Mouse (Mus musculus) heart, embryonic 16.5 days (tissue): ENCODE results near the gene Tmem198. TPM values are rescaled to one million over a fixed set of nuclear protein-coding genes. Genes with fewer than 3 reads are reported as not detected.

ENCODE experiments used
- ATAC-seq: fragments of 200-750 bp; cut with Nextera tagmentation; replicated peaks from 2 replicates; pipeline ENCODE4 v1.8.0; 2017; ENCODE audit warnings: moderate number of reproducible peaks; ENCODE audit not compliant: insufficient read depth, low FRiP score; ENCODE audit errors: extremely low read depth
- H3K27ac ChIP-seq: fragments of 300-500 bp; sonication (generic); 2 replicates; pipeline ENCODE4 v1.5.1; 2014; ENCODE audit warnings: mild to moderate bottlenecking, low read length, control low read depth, moderate library complexity
- H3K27me3 ChIP-seq: fragments of 300-500 bp; sonication (generic); 2 replicates; pipeline ENCODE4 v1.6.1; 2014; ENCODE audit warnings: low read length, mixed read lengths; ENCODE audit not compliant: control insufficient read depth, insufficient read depth
- H3K36me3 ChIP-seq: fragments of 300-500 bp; sonication (generic); 2 replicates; pipeline ENCODE4 v1.6.1; 2014; ENCODE audit not compliant: control insufficient read depth, insufficient read depth
- H3K4me1 ChIP-seq: fragments of 300-500 bp; sonication (generic); 2 replicates; pipeline ENCODE4 v1.6.1; 2014; ENCODE audit warnings: low read length, mixed read lengths; ENCODE audit not compliant: control insufficient read depth, insufficient read depth
- H3K4me2 ChIP-seq: fragments of 300-500 bp; sonication (generic); 2 replicates; pipeline ENCODE4 v1.6.1; 2014; ENCODE audit warnings: low read depth, mild to moderate bottlenecking, control low read depth, low read length
- H3K4me3 ChIP-seq: fragments of 300-500 bp; sonication (generic); 2 replicates; pipeline ENCODE4 v1.5.1; 2014; ENCODE audit warnings: mild to moderate bottlenecking, control low read depth, low read length
- H3K9ac ChIP-seq: fragments of 300-500 bp; sonication (generic); 2 replicates; pipeline ENCODE4 v1.6.1; 2014; ENCODE audit warnings: low read length, control low read depth
- H3K9me3 ChIP-seq: fragments of 300-500 bp; sonication (generic); replicated peaks from 2 replicates; pipeline ENCODE4 v1.6.1; 2016; ENCODE audit warnings: low read length; ENCODE audit not compliant: control insufficient read depth
- WGBS: fragments of 180-500 bp; shearing (Covaris S2); extraction: QIAGEN DNeasy Blood & Tissue Kit; methylation state at CpG from one replicate; pipeline ENCODE4 v1.1.7; 2014; 5-methylcytosine and 5-hydroxymethylcytosine counted together
- polyA plus RNA-seq: library from polyadenylated mRNA; unstranded; fragments of >200 nt; fragmentation: Nextera tagmentation; extraction: Ambion mirVana; gene quantifications from 2 replicates; pipeline ENCODE4 v1.2.1, GENCODE M21; 2015

Tmem198 gene
- polyA plus RNA-seq, 1 experiment from 2014 or later: 0.60 TPM

- no peaks in the 10 kb centered on the region for H3K9me3 ChIP-seq
- peak within 1 kb of the TSS; percentile 38 for H3K4me3 ChIP-seq
- ATAC-seq: no peak
- H3K4me1 ChIP-seq: peaks cover 42% of the 10 kb centered on the region
- no peaks in the 10 kb centered on the region for H3K36me3 ChIP-seq
- H3K27me3 ChIP-seq: peaks cover 79% of the 10 kb centered on the region
- WGBS: 1% methylated on average over 35 of the region's 35 CpGs
- peak within 1 kb of the TSS; percentile 57; the same call in 1 of the 2 replicates for H3K9ac ChIP-seq
- peak within 1 kb of the TSS; percentile 60 for H3K4me2 ChIP-seq
- no peak within 1 kb of the TSS for H3K27ac ChIP-seq
Measured at GRCm38 (mm10) chr1:75450314-75451005, 28.9 kb upstream of the Tmem198 start, which contains the start of gene Asic4. Asic4 (plus strand) TSS chr1:75450436.

- Histone ChIP-seq H3K4me2 (no peak overlapping the region), H3K9ac (no peak overlapping the region), H3K9me3 (no peaks in the 10 kb centered on the region), H3K36me3 (no peaks in the 10 kb centered on the region), H3K4me3 (no peak overlapping the region), H3K27ac (no peak overlapping the region), H3K27me3 (peaks cover 85% of the 10 kb centered on the region), H3K4me1 (peaks cover 27% of the 10 kb centered on the region)
- no peak for ATAC-seq
- 67% methylated on average over 5 of the region's 5 CpGs for WGBS
Measured at GRCm38 (mm10) chr1:75451900-75452299, 27.4 kb upstream of the Tmem198 start.

GRCm38 (mm10) chr1:75455433-75455832 lies 23.9 kb upstream of the Tmem198 start:
- WGBS: 64% methylated on average over 3 of the region's 3 CpGs
- no peak overlapping the region for H3K27ac ChIP-seq
- H3K27me3 ChIP-seq: peaks cover 63% of the 10 kb centered on the region
- no peaks in the 10 kb centered on the region for H3K9me3 ChIP-seq
- peaks cover 17% of the 10 kb centered on the region for H3K4me1 ChIP-seq
- H3K36me3 ChIP-seq: no peaks in the 10 kb centered on the region
- H3K4me3 ChIP-seq: no peak overlapping the region
- H3K4me2 ChIP-seq: no peak overlapping the region
- no peak overlapping the region for H3K9ac ChIP-seq
- ATAC-seq: no peak

- no peak overlapping the region for H3K4me3 ChIP-seq
- H3K4me2 ChIP-seq: no peak overlapping the region
- H3K36me3 ChIP-seq: no peaks in the 10 kb centered on the region
- WGBS: 54% methylated on average over 5 of the region's 5 CpGs
- no peak overlapping the region for H3K27ac ChIP-seq
- H3K9me3 ChIP-seq: no peaks in the 10 kb centered on the region
- H3K9ac ChIP-seq: no peak overlapping the region
- peaks cover 12% of the 10 kb centered on the region for H3K4me1 ChIP-seq
- peaks cover 58% of the 10 kb centered on the region for H3K27me3 ChIP-seq
- ATAC-seq: no peak
Measured at GRCm38 (mm10) chr1:75455948-75456347, 23.4 kb upstream of the Tmem198 start.

GRCm38 (mm10) chr1:75456746-75457564 lies 22.4 kb upstream of the Tmem198 start:
- ATAC-seq: no peak
- H3K27me3 ChIP-seq: peaks cover 50% of the 10 kb centered on the region
- H3K4me3 ChIP-seq: no peak overlapping the region
- no peaks in the 10 kb centered on the region for H3K9me3 ChIP-seq
- H3K9ac ChIP-seq: no peak overlapping the region
- H3K4me1 ChIP-seq: peaks cover 11% of the 10 kb centered on the region
- WGBS: 18% methylated on average over 13 of the region's 14 CpGs
- H3K4me2 ChIP-seq: no peak overlapping the region
- H3K36me3 ChIP-seq: no peaks in the 10 kb centered on the region
- no peak overlapping the region for H3K27ac ChIP-seq

GRCm38 (mm10) chr1:75457710-75458024 lies 21.7 kb upstream of the Tmem198 start:
- WGBS: 7% methylated on average over 10 of the region's 10 CpGs
- Histone ChIP-seq H3K9me3 (no peaks in the 10 kb centered on the region), H3K4me1 (peaks cover 11% of the 10 kb centered on the region), H3K27me3 (peaks cover 44% of the 10 kb centered on the region), H3K4me3 (no peak overlapping the region), H3K4me2 (peak overlapping the region; percentile 70; the same call in 1 of the 2 replicates), H3K27ac (no peak overlapping the region), H3K36me3 (no peaks in the 10 kb centered on the region), H3K9ac (no peak overlapping the region)
- no peak for ATAC-seq

- Histone ChIP-seq H3K4me3 (peak overlapping the region; percentile 48), H3K4me1 (peaks cover 11% of the 10 kb centered on the region), H3K4me2 (peak overlapping the region; percentile 70), H3K27me3 (peaks cover 40% of the 10 kb centered on the region), H3K9me3 (no peaks in the 10 kb centered on the region), H3K36me3 (no peaks in the 10 kb centered on the region), H3K9ac (peak overlapping the region; percentile 71), H3K27ac (0 out of 2 replicates have a peak overlapping the region, but pooled peaks have one; percentile 39)
- peak; percentile 67 for ATAC-seq
- 3% methylated on average over 40 of the region's 42 CpGs for WGBS
Measured at GRCm38 (mm10) chr1:75458025-75458788, 21.1 kb upstream of the Tmem198 start.

- Histone ChIP-seq H3K9me3 (no peaks in the 10 kb centered on the region), H3K4me1 (peaks cover 15% of the 10 kb centered on the region), H3K4me2 (peak overlapping the region; percentile 70), H3K4me3 (peak overlapping the region; percentile 48), H3K27ac (peak overlapping the region; percentile 39; the same call in 1 of the 2 replicates), H3K27me3 (peaks cover 33% of the 10 kb centered on the region), H3K36me3 (no peaks in the 10 kb centered on the region), H3K9ac (peak overlapping the region; percentile 71)
- no peak for ATAC-seq
- WGBS: 14% methylated on average over 23 of the region's 23 CpGs
Measured at GRCm38 (mm10) chr1:75458789-75459684, 20.3 kb upstream of the Tmem198 start.
